Mouse (Mus musculus): ENCODE measurements around the gene Lmntd2. TPM values are rescaled to one million over a fixed set of nuclear protein-coding genes. Genes with fewer than 3 reads are reported as not detected.
A peak's percentile ranks its signal among the peaks of the same experiment; 100 is the strongest.

Lmntd2 gene
- 1.4 and 1.7 TPM in 2 replicates for polyA plus RNA-seq (2015; fragmentation: Nextera tagmentation; extraction: Ambion mirVana)

GRCm38 (mm10) chr7:141213605-141214235, at the start of gene Lmntd2:
Lmntd2 (minus strand) TSS chr7:141214080.

GRCm38 (mm10) chr7:141228279-141229067, 14.6 kb upstream of the Lmntd2 start, which contains the start of gene Phrf1:
Phrf1 (plus strand) TSS chr7:141228784.

GRCm38 (mm10) chr7:141215101-141215879, 1.4 kb upstream of the Lmntd2 start, which contains the start of gene Rassf7:
Rassf7 (plus strand) TSS chr7:141215860.

GRCm38 (mm10) chr7:141193948-141194347, 19.9 kb downstream of the Lmntd2 start, which contains the start of the genes Hras and Lrrc56:
Hras (minus strand) TSS chr7:141194005.
Lrrc56 (plus strand) TSS chr7:141194157.

GRCm38 (mm10) chr7:141172116-141173006, 41.5 kb downstream of the Lmntd2 start, which contains the start of gene Rnh1:
Rnh1 (minus strand) TSS chr7:141172857.

MicroRNAs within 50 kb of the gene (microRNA counts, 519-probe panel; counts per million panel counts)
- 4,436 counts per million, percentile 83 among the panel's probes with 10 or more counts for microRNA mmu-miR-210

Small RNA genes lying within 50 kb of the gene (microRNA-seq; reads per million reads assigned to microRNA genes)
- gene Mir210, result 2,091 reads per million, percentile 79 among the genes with 10 or more reads in this experiment

Other genes starting within 250 kb of the Lmntd2 start
- 156 and 219 TPM in 2 replicates for gene Ifitm1, start 246.9 kb downstream of the Lmntd2 start, polyA plus RNA-seq (2015; fragmentation: Nextera tagmentation; extraction: Ambion mirVana)
- gene Ifitm3, start 203.3 kb downstream of the Lmntd2 start, polyA plus RNA-seq (2015; fragmentation: Nextera tagmentation; extraction: Ambion mirVana), result 730 and 992 TPM in 2 replicates
- gene Ifitm6, start 196.2 kb downstream of the Lmntd2 start, polyA plus RNA-seq (2015; fragmentation: Nextera tagmentation; extraction: Ambion mirVana), result 0.67 and 3.1 TPM in 2 replicates
- gene Gm17387, start 184.9 kb downstream of the Lmntd2 start, polyA plus RNA-seq (2015; fragmentation: Nextera tagmentation; extraction: Ambion mirVana), result not detected in 2 replicates
- gene B4galnt4, start 153.0 kb downstream of the Lmntd2 start, polyA plus RNA-seq (2015; fragmentation: Nextera tagmentation; extraction: Ambion mirVana), result 0.25 and 0.40 TPM in 2 replicates
- 29.1 and 32.9 TPM in 2 replicates for gene Pkp3, start 135.9 kb downstream of the Lmntd2 start, polyA plus RNA-seq (2015; fragmentation: Nextera tagmentation; extraction: Ambion mirVana)
- gene Sigirr, start 113.5 kb downstream of the Lmntd2 start, polyA plus RNA-seq (2015; fragmentation: Nextera tagmentation; extraction: Ambion mirVana), result 4.8 and 5.7 TPM in 2 replicates
- 3.7 and 5.5 TPM in 2 replicates for gene Ano9, start 96.3 kb downstream of the Lmntd2 start, polyA plus RNA-seq (2015; fragmentation: Nextera tagmentation; extraction: Ambion mirVana)
- 30.7 and 33.0 TPM in 2 replicates for gene Ptdss2, start 91.7 kb downstream of the Lmntd2 start, polyA plus RNA-seq (2015; fragmentation: Nextera tagmentation; extraction: Ambion mirVana)
- gene Rnh1, start 41.2 kb downstream of the Lmntd2 start, polyA plus RNA-seq (2015; fragmentation: Nextera tagmentation; extraction: Ambion mirVana), result 194 and 223 TPM in 2 replicates
- gene Hras, start 20.1 kb downstream of the Lmntd2 start, polyA plus RNA-seq (2015; fragmentation: Nextera tagmentation; extraction: Ambion mirVana), result 116 and 122 TPM in 2 replicates
- 2.4 and 3.4 TPM in 2 replicates for gene Lrrc56, start 19.9 kb downstream of the Lmntd2 start, polyA plus RNA-seq (2015; fragmentation: Nextera tagmentation; extraction: Ambion mirVana)
- gene Rassf7, start 1.8 kb upstream of the Lmntd2 start, polyA plus RNA-seq (2015; fragmentation: Nextera tagmentation; extraction: Ambion mirVana), result 72.5 and 76.7 TPM in 2 replicates
- gene Phrf1, start 14.7 kb upstream of the Lmntd2 start, polyA plus RNA-seq (2015; fragmentation: Nextera tagmentation; extraction: Ambion mirVana), result 27.5 and 28.3 TPM in 2 replicates
- 11.5 and 15.7 TPM in 2 replicates for gene Irf7, start 52.4 kb upstream of the Lmntd2 start, polyA plus RNA-seq (2015; fragmentation: Nextera tagmentation; extraction: Ambion mirVana)
- gene Cdhr5, start 62.7 kb upstream of the Lmntd2 start, polyA plus RNA-seq (2015; fragmentation: Nextera tagmentation; extraction: Ambion mirVana), result 0.06 TPM in 1 of 2 replicates, not detected in the other
- gene Sct, start 65.1 kb upstream of the Lmntd2 start, polyA plus RNA-seq (2015; fragmentation: Nextera tagmentation; extraction: Ambion mirVana), result 3.3 and 5.1 TPM in 2 replicates
- 0.31 and 0.36 TPM in 2 replicates for gene Drd4, start 77.9 kb upstream of the Lmntd2 start, polyA plus RNA-seq (2015; fragmentation: Nextera tagmentation; extraction: Ambion mirVana)
- gene Deaf1, start 113.6 kb upstream of the Lmntd2 start, polyA plus RNA-seq (2015; fragmentation: Nextera tagmentation; extraction: Ambion mirVana), result 30.4 and 32.7 TPM in 2 replicates
- 22.8 and 26.0 TPM in 2 replicates for gene Tmem80, start 113.7 kb upstream of the Lmntd2 start, polyA plus RNA-seq (2015; fragmentation: Nextera tagmentation; extraction: Ambion mirVana)
- gene Eps8l2, start 124.8 kb upstream of the Lmntd2 start, polyA plus RNA-seq (2015; fragmentation: Nextera tagmentation; extraction: Ambion mirVana), result 31.7 and 35.1 TPM in 2 replicates
- 316 and 327 TPM in 2 replicates for gene Taldo1, start 178.1 kb upstream of the Lmntd2 start, polyA plus RNA-seq (2015; fragmentation: Nextera tagmentation; extraction: Ambion mirVana)
- gene Gatd1, start 200.1 kb upstream of the Lmntd2 start, polyA plus RNA-seq (2015; fragmentation: Nextera tagmentation; extraction: Ambion mirVana), result 29.3 and 32.7 TPM in 2 replicates
- gene Cend1, start 215.4 kb upstream of the Lmntd2 start, polyA plus RNA-seq (2015; fragmentation: Nextera tagmentation; extraction: Ambion mirVana), result 1.6 and 2.1 TPM in 2 replicates
- 12.2 and 14.8 TPM in 2 replicates for gene Slc25a22, start 223.8 kb upstream of the Lmntd2 start, polyA plus RNA-seq (2015; fragmentation: Nextera tagmentation; extraction: Ambion mirVana)
- gene Pidd1, start 229.9 kb upstream of the Lmntd2 start, polyA plus RNA-seq (2015; fragmentation: Nextera tagmentation; extraction: Ambion mirVana), result 2.6 and 3.3 TPM in 2 replicates
- gene Rplp2, start 233.3 kb upstream of the Lmntd2 start, polyA plus RNA-seq (2015; fragmentation: Nextera tagmentation; extraction: Ambion mirVana), result 916 and 931 TPM in 2 replicates
- gene Pnpla2, start 241.1 kb upstream of the Lmntd2 start, polyA plus RNA-seq (2015; fragmentation: Nextera tagmentation; extraction: Ambion mirVana), result 57.6 and 61.7 TPM in 2 replicates
- 9.8 and 10.0 TPM in 2 replicates for gene Cracr2b, start 247.0 kb upstream of the Lmntd2 start, polyA plus RNA-seq (2015; fragmentation: Nextera tagmentation; extraction: Ambion mirVana)